Mouse (Mus musculus) limb, embryonic 10.5 days (tissue): ENCODE measurements around the gene Nynrin. TPM values are rescaled to one million over a fixed set of nuclear protein-coding genes. Genes with fewer than 3 reads are reported as not detected.
A peak's percentile ranks its signal among the peaks of the same experiment; 100 is the strongest.

Experiments used
- DNase-seq: peaks from one replicate; pipeline ENCODE4 v3.0.0-alpha.2; 2017; ENCODE audit warnings: low spot score
- H3K27ac ChIP-seq: fragments of 300-500 bp; sonication (generic); 2 replicates; pipeline ENCODE4 v1.5.1; 2016; ENCODE audit warnings: mild to moderate bottlenecking
- H3K27me3 ChIP-seq: fragments of 300-500 bp; sonication (generic); 2 replicates; pipeline ENCODE4 v1.6.1; 2016; ENCODE audit warnings: low read depth, mild to moderate bottlenecking; ENCODE audit not compliant: poor library complexity, severe bottlenecking
- H3K36me3 ChIP-seq: fragments of 300-500 bp; sonication (generic); 2 replicates; pipeline ENCODE4 v1.6.1; 2016; ENCODE audit warnings: mild to moderate bottlenecking, moderate library complexity
- H3K4me1 ChIP-seq: fragments of 300-500 bp; sonication (generic); 2 replicates; pipeline ENCODE4 v1.6.1; 2016
- H3K4me3 ChIP-seq: fragments of 300-500 bp; sonication (generic); 2 replicates; pipeline ENCODE4 v1.5.1; 2016; ENCODE audit warnings: mild to moderate bottlenecking, moderate library complexity
- H3K9me3 ChIP-seq: fragments of 300-500 bp; sonication (generic); replicated peaks from 2 replicates; pipeline ENCODE4 v1.6.1; 2016; ENCODE audit warnings: mild to moderate bottlenecking
- WGBS: fragments of 180-500 bp; shearing (Covaris S2); methylation state at CpG from one replicate; pipeline ENCODE4 v1.1.7; 2016; 5-methylcytosine and 5-hydroxymethylcytosine counted together
- polyA plus RNA-seq: library from polyadenylated mRNA; unstranded; fragments of >200 nt; fragmentation: Nextera tagmentation; extraction: Ambion mirVana; gene quantifications from 2 replicates; pipeline ENCODE4 v1.2.1, GENCODE M21; 2016

Gene Nynrin
- polyA plus RNA-seq, 1 experiment from 2014 or later, result 44.4 TPM

DNA sequence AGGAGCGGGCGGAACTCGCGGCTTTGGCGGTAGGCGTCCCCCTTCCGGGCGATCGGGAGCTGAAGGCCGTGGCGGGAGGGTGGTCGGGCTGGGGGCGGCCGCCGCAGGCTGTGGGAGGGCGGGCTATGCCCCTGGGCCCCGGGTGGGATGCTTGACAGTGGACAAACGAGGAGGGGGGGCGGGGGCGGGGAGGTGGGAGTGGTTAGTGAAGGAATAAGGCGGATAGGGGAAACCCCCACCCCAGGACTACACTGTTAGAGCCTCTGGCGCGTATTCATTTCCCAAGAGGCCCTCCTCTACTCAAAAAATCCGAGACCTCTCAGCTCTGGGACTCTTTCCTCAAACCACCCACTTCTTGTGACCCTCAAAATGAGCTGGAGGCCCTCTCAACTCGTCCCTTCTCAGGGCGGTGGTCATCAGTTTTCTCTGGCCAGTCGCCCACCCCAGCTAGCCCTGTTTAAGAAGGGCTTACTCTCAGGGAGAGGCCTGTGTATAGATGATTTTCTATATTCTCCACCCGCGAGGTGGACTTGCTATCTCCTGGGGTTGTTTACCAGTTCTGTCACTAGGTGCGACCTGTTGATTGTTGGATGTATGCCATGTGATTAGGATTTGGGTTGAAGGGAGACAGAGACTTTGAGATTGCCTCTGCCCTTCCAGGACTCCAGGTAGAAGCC lies 31.4 kb downstream of the Nynrin start:
- Histone ChIP-seq H3K4me3 (peak overlapping the region; percentile 81), H3K27ac (peak overlapping the region; percentile 94), H3K9me3 (no peaks in the 10 kb centered on the region), H3K4me1 (peaks cover 53% of the 10 kb centered on the region), H3K36me3 (peaks cover 43% of the 10 kb centered on the region), H3K27me3 (no peaks in the 10 kb centered on the region)
- DNase-seq, result no peak
- 0% methylated on average over 27 of the region's 30 CpGs for WGBS

GRCm38 (mm10) chr14:55885791-55886271 lies 32.0 kb downstream of the Nynrin start:
- peaks cover 53% of the 10 kb centered on the region for H3K4me1 ChIP-seq
- no peak for DNase-seq
- H3K36me3 ChIP-seq, result peaks cover 49% of the 10 kb centered on the region
- peak overlapping the region; percentile 81 for H3K4me3 ChIP-seq
- no peaks in the 10 kb centered on the region for H3K9me3 ChIP-seq
- peak overlapping the region; percentile 94 for H3K27ac ChIP-seq
- 8% methylated on average over 16 of the region's 16 CpGs for WGBS
- no peaks in the 10 kb centered on the region for H3K27me3 ChIP-seq

DNA sequence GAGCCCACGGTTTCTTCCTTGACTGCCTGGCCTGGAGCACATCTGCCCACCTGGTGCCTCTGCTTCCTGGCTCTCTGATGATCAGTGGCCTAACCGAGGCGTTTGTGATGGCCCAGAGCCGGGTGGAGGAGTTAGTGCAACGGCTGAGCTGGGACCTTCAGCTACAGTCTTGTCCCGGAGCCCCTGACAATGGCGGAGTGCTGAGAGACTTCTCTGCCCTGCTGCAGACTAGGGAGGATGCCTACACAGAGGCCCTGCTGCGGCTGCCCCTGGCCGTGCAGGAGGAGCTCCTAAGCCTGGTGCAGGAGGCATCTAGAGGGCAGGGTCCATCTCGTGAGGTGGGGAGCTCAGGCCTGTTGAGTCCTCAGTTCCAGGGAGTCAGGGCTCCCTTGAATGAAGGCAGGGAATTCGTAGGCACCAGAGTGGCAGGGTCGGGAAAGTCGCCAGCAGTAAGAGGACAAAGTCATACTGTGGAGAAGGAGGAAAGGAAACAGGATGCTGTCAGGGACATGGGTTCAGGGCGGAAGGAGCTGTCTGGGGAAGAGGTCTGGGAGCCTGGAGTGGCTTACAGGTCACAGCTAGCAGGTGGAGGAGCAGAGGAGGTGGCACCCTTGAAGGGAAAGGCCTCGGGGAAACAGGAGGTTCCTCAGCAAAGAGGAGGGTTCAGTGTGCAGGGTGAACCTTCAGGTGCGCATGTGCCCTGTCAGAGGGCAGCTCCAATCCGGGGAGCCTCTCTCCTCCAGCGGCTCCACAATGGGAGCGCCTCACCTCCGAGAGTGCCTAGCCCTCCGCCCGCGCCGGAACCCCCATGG lies 33.0 kb downstream of the Nynrin start:
- Histone ChIP-seq H3K4me1 (peaks cover 53% of the 10 kb centered on the region), H3K4me3 (peak overlapping the region; percentile 81; the same call in 1 of the 2 replicates), H3K36me3 (peaks cover 58% of the 10 kb centered on the region), H3K27ac (no peak overlapping the region), H3K9me3 (no peaks in the 10 kb centered on the region), H3K27me3 (no peaks in the 10 kb centered on the region)
- DNase-seq, result no peak
- WGBS, result 86% methylated on average over 24 of the region's 24 CpGs

DNA sequence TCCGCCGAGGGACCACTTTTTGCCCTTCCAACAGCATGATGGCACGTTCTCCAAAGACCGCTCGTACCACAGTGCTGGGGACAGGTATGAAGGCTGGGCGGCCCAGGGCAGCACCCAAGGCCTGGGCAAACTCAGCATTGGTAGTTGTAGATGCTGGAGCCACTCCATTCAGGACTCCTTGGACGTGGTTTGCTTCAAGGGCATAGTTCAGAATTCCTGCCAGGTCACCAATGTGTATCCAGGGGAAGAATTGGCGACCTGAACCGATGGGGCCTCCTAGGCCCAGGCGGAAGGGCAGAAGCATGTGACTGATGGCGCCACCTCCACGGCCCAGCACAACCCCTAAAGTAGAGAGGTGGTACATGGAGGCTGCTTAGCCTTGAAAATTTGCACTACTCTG lies 43.9 kb downstream of the Nynrin start:
- WGBS, result 92% methylated on average over 12 of the region's 12 CpGs
- no peaks in the 10 kb centered on the region for H3K27me3 ChIP-seq
- DNase-seq, result no peak
- H3K9me3 ChIP-seq, result no peaks in the 10 kb centered on the region
- no peak overlapping the region for H3K4me3 ChIP-seq
- no peak overlapping the region for H3K27ac ChIP-seq
- H3K36me3 ChIP-seq, result peaks cover 58% of the 10 kb centered on the region
- H3K4me1 ChIP-seq, result peaks cover 24% of the 10 kb centered on the region

GRCm38 (mm10) chr14:55898947-55899346 lies 45.1 kb downstream of the Nynrin start:
- WGBS, result 88% methylated on average over 7 of the region's 7 CpGs
- H3K4me1 ChIP-seq, result peaks cover 24% of the 10 kb centered on the region
- H3K36me3 ChIP-seq, result peaks cover 45% of the 10 kb centered on the region
- no peaks in the 10 kb centered on the region for H3K9me3 ChIP-seq
- peak overlapping the region; percentile 62 for H3K4me3 ChIP-seq
- H3K27ac ChIP-seq, result peak overlapping the region; percentile 88; the same call in 1 of the 2 replicates
- DNase-seq, result no peak
- H3K27me3 ChIP-seq, result no peaks in the 10 kb centered on the region

GRCm38 (mm10) chr14:55899701-55900413 lies 46.0 kb downstream of the Nynrin start, which contains the start of gene Sdr39u1:
Sdr39u1 (minus strand) TSS chr14:55900293.
- Histone ChIP-seq H3K4me1 (peaks cover 24% of the 10 kb centered on the region), H3K36me3 (peaks cover 36% of the 10 kb centered on the region)
- WGBS, result 2% methylated on average over 39 of the region's 39 CpGs

GRCm38 (mm10) chr14:55900414-55900755 lies 46.6 kb downstream of the Nynrin start:
- H3K4me3 ChIP-seq, result peak overlapping the region; percentile 62
- WGBS, result 6% methylated on average over 12 of the region's 12 CpGs
- DNase-seq, result no peak
- H3K36me3 ChIP-seq, result peaks cover 31% of the 10 kb centered on the region
- H3K27ac ChIP-seq, result peak overlapping the region; percentile 88
- H3K4me1 ChIP-seq, result peaks cover 24% of the 10 kb centered on the region
- no peaks in the 10 kb centered on the region for H3K9me3 ChIP-seq
- no peaks in the 10 kb centered on the region for H3K27me3 ChIP-seq

More at GRCm38 (mm10) chr14:55899701-55900413, 46.0 kb downstream of the Nynrin start, which contains the start of gene Sdr39u1:
- Histone ChIP-seq H3K27me3 (no peaks in the 10 kb centered on the region), H3K27ac (peak within 1 kb of the TSS; percentile 88), H3K4me3 (peak within 1 kb of the TSS; percentile 62), H3K9me3 (no peaks in the 10 kb centered on the region)
- DNase-seq, result peak; percentile 90

GRCm38 (mm10) chr14:55905518-55905917 lies 51.7 kb downstream of the Nynrin start:
- no peaks in the 10 kb centered on the region for H3K27me3 ChIP-seq
- no peak overlapping the region for H3K4me3 ChIP-seq
- H3K27ac ChIP-seq, result no peak overlapping the region
- no peaks in the 10 kb centered on the region for H3K9me3 ChIP-seq
- H3K4me1 ChIP-seq, result peaks cover 7% of the 10 kb centered on the region
- 34% methylated on average over 1 of the region's 1 CpGs for WGBS
- H3K36me3 ChIP-seq, result no peaks in the 10 kb centered on the region
- no peak for DNase-seq

GRCm38 (mm10) chr14:55913406-55913805 lies 59.6 kb downstream of the Nynrin start:
- no peak overlapping the region for H3K4me3 ChIP-seq
- no peaks in the 10 kb centered on the region for H3K27me3 ChIP-seq
- 41% methylated on average over 4 of the region's 4 CpGs for WGBS
- no peaks in the 10 kb centered on the region for H3K36me3 ChIP-seq
- no peaks in the 10 kb centered on the region for H3K9me3 ChIP-seq
- no peak for DNase-seq
- peaks cover 6% of the 10 kb centered on the region; the same call in 1 of the 2 replicates for H3K4me1 ChIP-seq
- H3K27ac ChIP-seq, result no peak overlapping the region

GRCm38 (mm10) chr14:55918240-55919082 lies 64.7 kb downstream of the Nynrin start:
- Histone ChIP-seq H3K9me3 (no peaks in the 10 kb centered on the region), H3K4me1 (peaks cover 39% of the 10 kb centered on the region), H3K36me3 (no peaks in the 10 kb centered on the region), H3K4me3 (0 out of 2 replicates have a peak overlapping the region, but pooled peaks have one; percentile 27), H3K27ac (peak overlapping the region; percentile 70), H3K27me3 (no peaks in the 10 kb centered on the region)
- WGBS, result 41% methylated on average over 14 of the region's 14 CpGs
- peak; percentile 80 for DNase-seq

DNA sequence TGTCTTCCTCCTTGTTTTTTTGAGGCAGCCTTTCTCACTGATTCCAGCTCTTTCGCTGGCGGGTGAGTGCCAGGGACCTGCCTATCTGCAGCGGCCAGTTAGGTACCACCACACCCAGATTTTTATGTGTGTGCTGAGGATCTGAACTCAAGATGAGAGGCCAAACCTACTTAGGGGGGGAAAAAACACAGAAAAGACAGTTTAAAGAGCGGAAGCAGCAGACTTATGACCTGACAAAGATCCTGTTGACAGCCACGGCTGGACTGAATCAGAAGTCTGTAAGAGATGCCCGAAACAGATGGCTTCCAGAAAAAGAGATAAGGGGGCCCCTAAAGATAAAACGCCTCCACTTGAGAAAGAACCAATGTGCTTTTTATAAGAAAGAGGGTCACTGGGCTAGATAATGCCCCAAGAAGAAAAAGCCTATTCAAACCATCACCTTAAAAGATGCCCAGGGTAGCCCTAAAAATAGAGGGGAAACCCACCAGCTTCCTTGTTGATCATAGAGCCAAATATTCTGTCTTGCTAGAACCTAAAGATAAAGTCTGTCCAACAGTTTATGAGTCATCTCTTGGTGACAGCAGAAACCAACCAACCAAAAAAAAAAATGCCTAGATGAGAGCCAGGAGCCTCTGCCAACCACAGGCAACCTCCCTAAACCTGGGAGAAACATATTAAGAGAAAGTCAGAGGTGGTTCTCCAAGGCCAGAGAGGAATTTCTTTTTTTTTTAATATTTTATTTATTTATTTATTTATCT lies 68.8 kb downstream of the Nynrin start:
- Histone ChIP-seq H3K36me3 (no peaks in the 10 kb centered on the region), H3K27me3 (no peaks in the 10 kb centered on the region), H3K9me3 (no peaks in the 10 kb centered on the region), H3K4me3 (no peak overlapping the region), H3K27ac (no peak overlapping the region), H3K4me1 (peaks cover 37% of the 10 kb centered on the region)
- no peak for DNase-seq
- 26% methylated on average over 7 of the region's 7 CpGs for WGBS
